Mouse (Mus musculus) retina, postnatal 1 day (tissue): ENCODE data around the gene Nsg2.
"Not testable (repeated sequence)": the region's sequence is repeated elsewhere in the genome, so short reads cannot be mapped to it uniquely, and the experiment has no call there.

Experiments
- DNase-seq: peaks from one replicate; pipeline ENCODE4 v3.0.0-alpha.2; 2012

Gene Nsg2

DNA sequence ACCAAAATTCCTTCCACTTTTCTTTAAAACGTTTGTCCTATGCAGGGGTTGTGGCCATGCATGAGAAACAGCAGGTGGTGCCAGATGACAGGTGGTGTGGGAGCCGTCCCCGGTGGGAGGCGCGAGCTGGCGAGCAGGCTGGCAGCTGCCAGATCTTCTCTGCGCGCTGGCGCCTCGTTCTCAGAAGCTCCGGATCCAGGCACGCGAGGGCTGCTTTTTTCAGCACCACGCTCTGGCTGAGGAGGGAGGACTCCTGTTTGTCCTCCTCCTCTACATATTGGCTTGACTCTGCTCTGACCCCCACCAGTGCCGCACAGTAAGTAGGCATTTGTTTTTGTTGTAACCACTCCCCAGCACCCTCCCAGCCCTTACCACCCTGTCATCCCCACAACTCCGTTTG, at the start of gene Nsg2:
Nsg2 (plus strand) TSS at position 183 of the 400 bp plus-strand sequence.
- DNase-seq = peak; percentile 91

DNA sequence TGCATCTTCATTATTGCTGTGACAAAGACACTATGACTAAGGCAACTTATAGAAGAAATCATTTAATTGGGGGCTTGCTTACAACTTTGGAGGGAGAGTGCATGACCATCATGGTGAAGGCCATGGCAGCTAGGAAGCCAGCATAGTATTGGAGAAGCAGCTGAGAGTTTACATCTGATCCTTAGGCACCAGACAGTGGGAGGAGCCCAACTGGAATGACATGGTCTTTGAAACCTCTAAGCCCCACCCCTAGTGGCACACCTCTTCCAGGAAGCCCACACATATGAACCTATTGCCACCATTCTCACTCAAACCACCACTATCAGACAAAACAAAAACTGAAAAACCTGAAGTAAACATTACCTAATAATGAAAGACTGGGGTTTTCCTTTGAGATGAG, 40.2 kb upstream of the Nsg2 start:
- DNase-seq = no peak

DNA sequence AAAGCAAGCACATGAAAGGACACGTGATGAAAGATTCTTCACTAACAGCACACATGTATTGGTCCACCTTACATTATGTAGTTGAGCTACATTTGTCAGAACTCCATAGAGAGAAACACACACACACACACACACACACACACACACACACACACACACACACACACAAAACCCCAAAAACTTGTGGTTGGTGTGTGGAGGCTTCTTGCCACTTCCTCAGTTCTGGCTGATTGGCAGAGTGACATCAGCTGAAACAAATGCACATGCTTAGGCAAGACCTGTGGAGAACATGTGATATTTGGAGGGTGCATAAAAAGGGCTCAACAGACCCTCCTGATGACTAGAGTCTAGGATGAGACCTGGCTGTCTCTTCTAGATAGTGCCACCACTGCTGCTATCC, 36.3 kb upstream of the Nsg2 start:
- no peak for DNase-seq

DNA sequence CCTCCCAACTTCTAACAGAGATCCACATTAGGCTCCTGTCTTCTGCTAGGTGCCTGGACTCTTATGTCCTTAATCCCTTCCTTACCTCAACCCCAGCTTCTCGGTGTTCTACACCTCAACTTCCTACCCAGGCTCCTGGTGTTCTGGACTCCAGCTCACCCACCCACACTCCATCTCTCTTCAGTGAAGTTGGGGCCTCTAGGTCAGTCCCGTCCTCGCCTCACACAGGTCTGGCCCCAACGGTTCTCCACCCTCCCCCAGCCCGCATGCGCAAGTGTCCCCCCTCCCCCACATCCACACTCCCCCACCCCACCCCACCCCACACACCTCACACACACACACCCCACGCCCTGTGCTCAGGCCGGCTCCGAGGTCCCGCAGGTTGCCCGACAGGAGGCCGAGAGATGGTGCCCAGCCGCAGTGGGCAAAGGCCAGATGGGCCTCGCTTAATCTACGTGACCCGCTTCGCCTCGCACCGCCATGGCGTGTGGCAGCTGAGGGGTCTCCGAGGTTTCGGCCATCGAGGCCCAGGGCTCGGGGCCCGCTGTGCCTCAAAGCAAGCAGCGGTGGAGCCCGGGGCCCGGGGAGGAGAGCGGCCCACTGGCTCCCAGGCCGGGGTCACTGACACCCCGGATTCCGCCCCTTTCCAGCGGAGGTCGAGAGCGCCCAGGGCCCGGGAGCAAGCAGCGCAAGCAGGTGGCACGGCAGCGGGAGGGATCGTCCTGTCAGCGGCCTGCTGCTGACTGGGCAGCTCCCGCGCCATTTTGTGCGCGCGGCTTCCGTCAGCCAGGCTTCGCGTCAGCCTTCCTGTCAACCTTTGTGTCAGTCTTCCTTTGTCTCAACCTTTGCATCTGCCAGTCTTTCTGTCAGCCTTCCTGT, 34.8 kb upstream of the Nsg2 start, which contains the start of gene 4930524B15Rik:
4930524B15Rik (plus strand) TSS at position 337 of the 879 bp plus-strand sequence.
- peak; percentile 50 for DNase-seq

DNA sequence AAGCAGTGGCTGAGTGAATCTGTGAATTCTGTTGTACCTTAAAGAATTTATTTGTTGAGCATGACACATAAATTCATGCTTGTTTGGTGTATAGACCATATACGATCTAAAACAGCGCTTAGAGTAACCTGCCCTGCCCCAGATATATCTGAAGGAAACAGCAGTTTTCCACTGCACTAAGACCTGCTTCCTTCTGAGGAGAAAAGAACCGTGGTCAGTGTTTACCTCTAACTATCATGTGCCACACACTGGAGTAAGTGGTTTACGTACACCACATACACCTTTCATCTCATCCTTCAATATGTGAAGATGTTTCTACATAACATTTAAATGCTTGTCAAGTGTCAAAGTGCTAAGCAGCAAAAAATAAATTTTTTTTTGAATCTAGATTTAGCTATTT, 26.1 kb upstream of the Nsg2 start:
- DNase-seq = no peak

DNA sequence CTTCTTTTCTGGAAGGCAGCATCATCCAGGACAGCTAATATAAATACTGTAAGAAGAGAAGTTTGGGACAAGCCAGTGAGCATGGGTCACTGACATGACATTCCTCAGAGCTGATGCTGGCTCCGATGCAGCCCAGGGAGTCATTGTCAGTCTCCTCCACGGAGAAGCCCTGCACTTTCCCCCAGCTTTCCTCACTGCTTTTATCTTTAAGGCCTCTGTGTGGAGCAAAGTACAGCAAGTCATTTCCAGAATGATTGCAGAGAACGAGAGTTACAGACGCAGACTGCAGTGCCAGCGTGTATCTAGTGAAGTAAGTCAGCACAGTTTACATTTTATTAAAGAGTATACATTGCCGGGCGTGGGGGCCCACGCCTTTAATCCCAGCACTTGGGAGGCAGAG, 25.4 kb upstream of the Nsg2 start:
- no peak for DNase-seq

DNA sequence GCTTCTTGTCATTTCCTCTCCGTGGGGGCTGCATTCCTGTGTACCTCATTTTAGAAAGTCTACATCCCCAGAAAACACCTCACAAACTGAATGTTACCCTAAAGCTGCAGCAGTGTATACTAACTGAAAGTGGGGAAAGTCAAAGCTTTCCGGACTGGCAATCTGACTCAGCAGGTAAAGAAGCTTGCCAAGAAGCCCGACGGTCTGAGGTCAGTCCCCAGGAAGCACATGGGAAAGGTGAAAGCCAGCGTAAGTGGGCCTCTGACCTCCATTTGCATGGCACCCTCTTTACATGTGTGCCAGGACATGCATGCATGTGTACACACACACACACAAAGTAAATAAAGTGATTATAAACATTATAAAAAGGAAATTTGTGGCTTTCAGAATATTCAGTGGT, 24.6 kb upstream of the Nsg2 start:
- DNase-seq = no peak

DNA sequence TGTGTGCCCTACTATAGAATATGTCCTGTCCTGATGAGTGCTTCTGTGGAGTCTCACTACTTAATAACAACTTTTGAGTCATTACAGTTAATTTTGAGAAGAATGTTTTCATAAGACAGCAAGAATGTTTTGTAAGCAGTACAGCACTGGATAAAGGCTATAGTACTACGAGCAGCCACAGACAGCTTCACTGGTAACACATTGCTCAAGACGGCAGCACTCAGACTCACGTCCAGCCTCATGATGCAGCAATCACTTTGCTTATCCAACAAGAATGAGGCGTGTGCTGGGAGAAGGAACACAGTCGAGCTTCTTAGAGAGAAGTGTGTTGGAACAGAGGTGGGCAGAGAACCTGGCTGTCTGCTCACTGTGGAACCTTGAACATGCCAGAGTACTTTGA, 24.1 kb upstream of the Nsg2 start:
- no peak for DNase-seq

DNA sequence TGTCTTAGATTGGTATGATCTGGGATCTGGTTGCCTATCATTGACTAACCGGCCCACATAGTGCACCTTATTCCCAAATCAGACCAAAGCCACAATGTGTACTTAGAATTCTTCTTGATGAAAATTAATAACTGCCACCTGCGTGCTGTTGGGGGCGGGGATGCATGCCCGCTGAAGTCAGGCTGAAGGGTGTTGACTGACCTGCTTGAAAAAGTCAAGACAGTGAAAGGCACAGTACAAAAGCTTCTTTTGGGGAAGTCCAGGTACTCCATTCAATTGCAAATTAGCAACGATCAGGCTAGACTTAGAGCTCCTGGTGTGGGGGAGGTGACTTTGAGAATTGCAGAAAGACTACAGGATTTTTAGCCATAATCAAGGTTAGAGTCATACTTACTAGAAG, 20.2 kb upstream of the Nsg2 start:
- not testable (repeated sequence) for DNase-seq

DNA sequence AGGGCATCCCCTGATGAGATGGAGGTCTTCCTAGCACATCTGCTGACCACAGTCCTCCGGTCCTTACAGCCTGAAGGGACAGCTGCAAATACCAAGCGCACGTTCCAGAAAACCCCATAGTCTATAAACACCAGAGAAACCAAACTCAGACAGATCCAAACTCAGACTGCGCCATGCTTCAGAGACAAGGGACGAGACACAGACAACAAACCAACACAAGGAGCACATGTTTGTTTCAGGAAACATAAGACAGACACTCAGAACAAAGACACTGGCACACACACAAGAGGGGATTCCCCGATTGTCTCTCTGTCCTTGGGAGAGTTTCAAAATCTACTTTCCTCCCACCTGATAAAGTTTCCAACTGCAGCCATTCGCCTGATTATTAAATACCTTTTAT, 18.4 kb upstream of the Nsg2 start:
- DNase-seq = no peak

DNA sequence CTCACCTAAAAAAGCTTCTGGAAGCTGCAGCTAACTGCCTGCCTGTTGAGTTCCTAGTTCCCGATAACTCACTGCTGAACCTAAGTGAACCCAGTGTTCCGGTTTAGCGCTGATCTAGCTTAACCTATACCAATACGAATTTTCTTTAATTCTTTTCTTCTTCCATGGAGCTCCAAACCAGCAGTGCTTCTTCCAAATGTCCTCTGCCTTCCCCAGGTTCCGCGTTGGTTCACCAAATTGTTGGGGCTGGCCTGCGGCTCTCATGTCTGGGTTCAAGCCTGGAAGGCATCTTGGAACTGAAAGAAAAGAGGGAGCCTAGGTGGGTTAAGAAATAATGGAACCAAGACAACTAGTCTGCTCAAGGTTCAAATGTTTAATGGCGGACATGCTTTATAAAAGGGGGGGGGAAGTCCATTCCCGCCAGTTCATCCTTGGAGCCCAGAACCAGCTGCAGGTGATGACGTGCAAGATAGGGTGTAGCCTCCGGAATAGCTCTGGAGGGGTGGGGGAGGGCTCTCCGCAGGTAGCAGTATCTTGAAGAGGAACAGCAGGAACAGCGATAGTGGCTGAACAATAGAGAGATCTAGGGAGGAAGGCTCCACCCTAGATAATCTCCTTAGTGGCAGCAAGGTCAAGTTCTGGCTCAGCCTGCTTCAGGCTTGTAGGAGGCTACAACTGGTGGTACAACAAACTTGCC, 17.9 kb upstream of the Nsg2 start:
- not testable (repeated sequence) for DNase-seq

DNA sequence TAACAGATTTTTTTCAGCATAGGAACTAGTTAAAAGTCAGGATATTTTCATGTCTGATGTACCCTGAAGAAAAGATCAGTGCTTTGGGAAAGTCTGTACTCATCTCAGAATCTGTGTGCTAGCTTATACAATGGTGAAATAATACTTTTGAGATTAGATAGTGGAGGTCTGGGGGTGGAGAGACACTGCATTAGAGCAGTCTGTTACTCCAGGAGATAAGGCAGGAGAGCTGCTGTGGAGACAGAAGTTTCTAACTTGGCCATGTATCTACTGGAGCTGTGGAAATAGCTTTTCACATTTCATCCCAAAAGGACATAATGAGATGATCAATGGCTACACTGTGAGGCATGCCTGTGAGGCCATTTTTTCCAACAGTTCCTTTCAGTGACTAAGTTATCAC, 17.0 kb upstream of the Nsg2 start:
- DNase-seq = no peak

DNA sequence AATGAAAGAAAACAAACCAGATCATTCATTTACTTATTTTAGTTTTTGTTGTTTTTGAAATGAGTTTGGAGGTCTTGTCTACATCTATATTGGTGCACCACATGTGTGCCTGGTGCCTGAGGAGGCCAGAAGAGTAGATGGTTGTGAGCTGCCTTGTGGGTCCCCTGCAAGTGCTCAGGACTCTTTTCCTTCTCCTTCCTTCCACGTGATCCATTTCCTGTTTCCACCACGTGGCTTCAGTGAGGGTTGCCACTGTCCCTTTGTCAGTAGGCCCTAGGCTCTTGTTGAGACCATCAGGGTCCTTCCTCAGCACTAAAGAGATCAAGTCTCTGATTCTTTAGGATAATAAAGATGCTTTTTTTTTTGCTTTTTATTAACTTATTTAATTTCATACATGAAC, 15.5 kb upstream of the Nsg2 start:
- DNase-seq = no peak

DNA sequence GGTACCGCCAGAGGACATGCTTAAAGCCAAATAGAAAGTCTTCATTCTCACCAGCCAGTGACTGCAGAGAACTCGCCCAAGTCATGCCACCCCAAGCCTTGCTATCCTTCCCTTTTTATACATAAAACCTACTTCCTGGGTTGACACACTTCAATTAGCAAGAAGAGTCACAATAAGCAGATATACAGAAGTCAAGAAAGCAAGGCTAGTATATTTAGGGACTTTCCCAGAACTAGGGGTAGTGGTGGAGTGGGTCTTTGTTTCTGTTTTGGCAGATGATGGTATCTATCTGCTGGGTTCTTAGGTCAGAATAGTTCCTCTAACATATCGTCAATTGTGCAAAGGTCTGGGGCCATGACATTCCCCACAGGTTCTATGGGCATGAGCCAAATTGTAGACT, 7.7 kb upstream of the Nsg2 start:
- DNase-seq = no peak

DNA sequence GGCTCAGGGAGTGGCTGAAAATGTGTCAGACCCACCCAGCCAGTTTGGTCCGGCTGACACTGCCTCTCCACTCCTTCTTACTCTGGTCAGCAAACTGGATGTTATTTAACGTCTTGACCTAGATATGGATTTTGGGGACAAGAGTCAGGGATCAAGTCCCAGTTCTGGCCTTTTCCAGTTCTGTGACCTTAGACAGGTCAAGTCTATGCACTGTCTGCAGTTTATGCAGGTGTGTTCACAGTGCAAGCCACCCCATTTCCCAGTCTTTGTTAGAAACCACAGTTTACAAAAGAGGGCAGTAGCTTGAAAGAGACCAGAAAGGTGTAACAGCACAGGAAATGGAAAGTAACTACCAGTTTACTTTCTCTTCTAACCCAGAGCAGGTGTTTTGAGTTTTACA, 547 bp upstream of the Nsg2 start:
- DNase-seq = peak; percentile 33

DNA sequence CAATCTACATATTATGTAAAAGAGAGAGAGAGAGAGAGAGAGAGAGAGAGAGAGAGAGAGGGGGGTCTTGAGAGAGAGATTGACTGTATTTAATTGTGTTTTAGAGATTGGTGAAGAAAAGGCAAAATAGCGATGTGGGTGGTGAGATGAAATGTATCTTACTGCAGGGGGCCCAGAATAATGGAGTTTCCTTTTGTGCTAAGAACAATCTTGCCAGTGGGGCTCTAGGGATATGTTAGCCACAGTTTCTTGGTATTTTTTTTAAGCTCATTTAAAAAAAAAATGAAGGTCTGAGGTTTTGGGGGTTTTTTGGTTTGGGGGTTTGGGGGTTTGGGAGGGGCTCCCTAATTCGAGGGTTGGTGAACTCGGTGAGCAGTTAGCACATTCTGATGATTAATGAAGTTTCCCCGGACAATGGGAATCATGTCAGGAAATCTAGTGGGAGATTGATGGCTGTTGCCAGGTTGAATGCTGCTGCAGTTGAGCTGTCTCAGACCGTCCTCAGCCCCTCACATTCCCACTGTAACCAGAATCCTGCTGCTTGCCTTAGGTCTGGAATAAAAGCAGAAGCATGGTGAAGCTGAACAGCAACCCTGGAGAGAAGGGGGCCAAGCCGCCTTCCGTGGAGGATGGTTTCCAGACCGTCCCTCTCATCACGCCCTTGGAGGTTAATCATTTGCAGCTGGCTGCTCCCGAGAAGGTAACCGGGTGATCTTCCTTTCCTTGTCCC, 1.1 kb downstream of the Nsg2 start:
- DNase-seq = peak; percentile 44

DNA sequence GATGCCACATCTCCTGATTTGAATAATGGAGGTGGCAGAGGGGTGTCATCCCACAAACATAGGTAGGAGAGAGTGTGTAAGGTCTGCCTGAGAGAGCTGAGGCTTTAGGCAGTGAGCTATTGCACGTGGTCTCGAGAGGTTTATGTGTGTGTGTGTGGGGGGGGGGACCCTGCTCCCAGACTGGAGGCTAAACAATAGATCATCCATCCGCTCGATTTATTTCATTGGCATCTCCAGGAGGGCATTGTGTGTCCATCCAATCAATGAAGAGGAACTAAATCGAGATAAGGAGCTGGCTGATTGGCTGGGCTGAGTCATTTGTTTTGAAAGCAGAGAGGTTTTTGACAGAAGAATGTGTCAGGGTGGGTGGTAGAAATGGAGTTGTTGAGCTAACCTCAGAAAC, 2.4 kb downstream of the Nsg2 start:
- peak; percentile 90 for DNase-seq

DNA sequence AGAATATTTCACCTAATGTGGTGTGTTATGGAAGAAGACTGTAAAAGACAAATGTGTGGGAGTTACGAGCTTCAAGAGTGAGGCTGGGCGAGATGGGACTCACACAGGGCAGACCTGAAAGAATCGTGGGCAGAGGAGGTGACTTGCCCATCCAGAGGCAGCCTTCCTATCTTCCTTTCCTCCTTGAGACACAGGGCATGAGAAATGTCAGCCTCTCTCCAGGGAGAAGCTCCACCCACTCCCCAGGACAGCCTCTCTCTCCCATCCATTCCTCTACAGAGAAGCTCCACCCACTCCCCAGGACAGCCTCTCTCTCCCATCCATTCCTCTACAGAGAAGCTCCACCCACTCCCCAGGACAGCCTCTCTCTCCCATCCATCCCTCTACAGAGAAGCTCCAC, 7.8 kb downstream of the Nsg2 start:
- not testable (repeated sequence) for DNase-seq

DNA sequence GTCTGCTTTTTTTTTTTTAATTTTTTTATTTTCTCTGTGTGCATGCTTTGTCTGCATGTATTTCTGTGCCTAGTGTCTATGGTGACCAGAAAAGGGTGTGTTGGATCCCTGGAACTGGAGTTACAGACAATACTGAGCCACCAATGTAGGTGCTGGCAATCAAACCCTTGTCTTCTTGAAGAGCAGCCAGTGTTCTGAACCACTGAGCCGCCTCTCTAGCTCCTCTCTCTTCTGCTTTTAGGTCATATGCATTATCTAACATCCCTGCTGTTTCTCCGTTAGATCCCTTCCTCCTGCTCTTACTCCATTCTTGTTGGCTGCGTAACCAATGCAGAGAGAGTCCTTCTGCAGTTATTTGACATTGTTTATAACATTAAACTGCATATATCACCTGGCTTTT, 8.6 kb downstream of the Nsg2 start:
- no peak for DNase-seq

DNA sequence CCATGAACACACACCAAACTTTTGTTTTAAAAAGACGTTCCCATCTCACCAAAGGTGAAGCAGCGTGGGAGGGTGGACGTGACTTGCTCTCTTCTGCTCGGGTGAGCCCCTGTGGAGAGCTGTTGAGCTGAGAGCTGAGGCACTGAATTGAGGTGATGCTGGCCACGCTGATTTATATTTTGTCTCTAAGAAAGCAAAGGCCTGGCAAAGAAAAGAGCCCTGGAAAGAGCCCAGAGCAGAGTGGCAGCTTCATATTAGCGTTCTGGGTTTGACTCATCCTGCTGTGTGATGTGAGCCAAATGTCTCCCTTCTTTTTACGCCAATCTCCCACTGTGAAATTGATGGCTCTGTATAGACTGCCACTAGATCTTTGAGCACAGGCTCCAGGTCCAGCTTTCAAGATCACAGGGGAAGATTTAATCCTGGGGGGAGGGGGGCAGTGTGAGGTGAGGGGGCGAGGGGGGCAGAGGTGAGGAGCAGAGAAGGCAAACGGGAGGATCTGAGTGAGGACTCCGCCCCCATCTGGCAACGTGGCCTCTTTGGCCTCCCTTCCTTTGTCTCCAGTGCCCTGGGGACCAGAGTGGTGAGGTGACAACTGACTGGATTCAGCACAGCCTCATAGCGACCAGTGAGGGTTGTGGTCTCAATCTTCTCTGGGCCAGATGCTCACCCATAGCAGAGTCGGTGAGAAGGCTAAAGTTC, 9.8 kb downstream of the Nsg2 start:
- peak; percentile 53 for DNase-seq

DNA sequence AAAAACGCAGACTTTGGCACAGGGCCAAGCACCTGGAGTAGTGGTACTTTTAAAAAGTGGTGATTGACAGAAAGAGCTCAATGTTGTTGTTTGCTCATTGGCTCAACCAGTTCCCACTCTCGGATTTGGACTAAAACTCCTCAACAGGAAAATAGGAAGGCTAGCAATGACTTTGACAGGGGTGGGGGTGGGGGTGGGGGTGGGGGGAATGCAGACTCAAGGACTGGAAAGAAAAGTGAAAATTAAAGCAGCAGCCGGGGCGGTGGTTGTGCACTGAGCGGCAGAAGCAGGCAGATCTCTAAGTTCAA, 10.4 kb downstream of the Nsg2 start:
- no peak for DNase-seq

DNA sequence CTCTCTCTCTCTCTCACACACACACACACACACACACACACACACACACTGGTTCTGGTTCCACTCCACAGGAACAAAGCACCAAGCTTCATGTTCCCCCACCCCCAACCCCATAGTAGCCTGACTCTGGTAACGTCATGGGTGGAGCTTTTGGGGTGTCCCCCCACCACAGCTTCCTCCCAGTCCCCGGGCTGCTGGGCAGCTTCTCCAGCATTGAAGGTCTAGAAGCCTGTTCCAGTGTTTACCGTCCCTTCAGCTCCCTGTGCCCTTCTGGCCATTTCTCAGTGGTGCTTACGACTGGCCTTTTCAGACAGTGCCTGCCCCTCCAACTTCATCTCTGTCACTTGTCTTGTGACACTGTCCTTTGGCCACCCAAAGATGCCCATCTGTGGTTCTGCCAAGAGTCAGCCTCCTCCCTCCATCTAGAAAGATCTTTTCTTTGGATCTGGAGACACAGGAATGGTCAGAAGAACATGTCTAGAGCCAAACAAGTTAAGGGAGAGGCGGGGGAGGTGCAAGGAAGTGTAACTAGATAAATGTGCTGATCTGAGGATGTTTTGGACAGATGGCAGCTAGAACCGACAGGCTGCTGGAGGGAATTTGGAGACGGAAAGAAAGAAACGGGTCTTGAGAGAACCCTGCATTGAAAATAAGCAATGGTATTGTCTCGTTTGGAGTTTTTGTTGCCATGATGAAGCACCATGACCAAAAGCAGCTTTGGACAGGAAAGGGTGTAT, 11.8 kb downstream of the Nsg2 start:
- no peak for DNase-seq
